Mouse (Mus musculus): Measurements from ENCODE around the gene Prune2. TPM values are rescaled to one million over a fixed set of nuclear protein-coding genes. Genes with fewer than 3 reads are reported as not detected.
A peak's percentile ranks its signal among the peaks of the same experiment; 100 is the strongest.
"Not testable (repeated sequence)": the region's sequence is repeated elsewhere in the genome, so short reads cannot be mapped to it uniquely, and the experiment has no call there.

Prune2 gene
- total RNA-seq, 2 experiments from 2014 or later, result 16.2 to 17.4 TPM

GRCm38 (mm10) chr19:17168186-17168585 is 212.3 kb downstream of the Prune2 start:
- intact Hi-C loops (cut with DNase I), result no loop called here
- no peak for DNase-seq

GRCm38 (mm10) chr19:17169746-17170145 is 213.8 kb downstream of the Prune2 start:
- no peak for DNase-seq
- intact Hi-C loops (cut with DNase I), result no loop called here

GRCm38 (mm10) chr19:17174501-17174900 is 218.6 kb downstream of the Prune2 start:
- intact Hi-C loops (cut with DNase I); DNase-seq: not testable (repeated sequence)

GRCm38 (mm10) chr19:17180506-17180905 is 224.6 kb downstream of the Prune2 start:
- intact Hi-C loops (cut with DNase I), result no loop called here
- peak in 1 of 2 experiments; percentile 17 for DNase-seq

GRCm38 (mm10) chr19:17194730-17195129 is 238.8 kb downstream of the Prune2 start:
- DNase-seq, result no peak
- intact Hi-C loops (cut with DNase I), result no loop called here

GRCm38 (mm10) chr19:17199059-17199458 is 243.1 kb downstream of the Prune2 start:
- DNase-seq, result peak; percentile 36 to 38
- intact Hi-C loops (cut with DNase I), result no loop called here

- no peak for DNase-seq
- intact Hi-C loops (cut with DNase I), result no loop called here
Measured at GRCm38 (mm10) chr19:17207141-17207540, 251.2 kb downstream of the Prune2 start.

- DNase-seq, result no peak
- intact Hi-C loops (cut with DNase I), result no loop called here
Measured at GRCm38 (mm10) chr19:17210541-17210940, 254.6 kb downstream of the Prune2 start.

- intact Hi-C loops (cut with DNase I), result no loop called here
- no peak for DNase-seq
Measured at GRCm38 (mm10) chr19:17214896-17215520, 259.1 kb downstream of the Prune2 start.

GRCm38 (mm10) chr19:17218195-17218594 is 262.3 kb downstream of the Prune2 start:
- intact Hi-C loops (cut with DNase I), result no loop called here
- DNase-seq, result no peak

- DNase-seq, result peak; percentile 30 to 38
- intact Hi-C loops (cut with DNase I), result no loop called here
Measured at GRCm38 (mm10) chr19:17223801-17224200, 267.9 kb downstream of the Prune2 start.

- no peak for DNase-seq
- intact Hi-C loops (cut with DNase I), result loop anchor here (5.0 kb wide), 1 partner anchor 107 kb away; no protein-coding TSS in a partner anchor
Measured at GRCm38 (mm10) chr19:17225570-17226083, 269.7 kb downstream of the Prune2 start.

- no peak for DNase-seq
Measured at GRCm38 (mm10) chr19:17226096-17226495, 270.2 kb downstream of the Prune2 start.

GRCm38 (mm10) chr19:17230013-17230412 is 274.1 kb downstream of the Prune2 start:
- peak; percentile 10 to 33 for DNase-seq
- intact Hi-C loops (cut with DNase I), result no loop called here

More at GRCm38 (mm10) chr19:17226096-17226495, 270.2 kb downstream of the Prune2 start:
- intact Hi-C loops (cut with DNase I), result loop anchor here (5.0 kb wide), 1 partner anchor 106 kb away; no protein-coding TSS in a partner anchor

- peak in 1 of 2 experiments; percentile 29 for DNase-seq
- intact Hi-C loops (cut with DNase I), result no loop called here
Measured at GRCm38 (mm10) chr19:17238471-17238870, 282.6 kb downstream of the Prune2 start.

GRCm38 (mm10) chr19:17240170-17241077 is 284.5 kb downstream of the Prune2 start:
- intact Hi-C loops (cut with DNase I), result no loop called here
- DNase-seq, result no peak

GRCm38 (mm10) chr19:17241206-17241605 is 285.3 kb downstream of the Prune2 start:
- intact Hi-C loops (cut with DNase I), result no loop called here

GRCm38 (mm10) chr19:17242962-17243361 is 287.0 kb downstream of the Prune2 start:
- no peak for DNase-seq
- intact Hi-C loops (cut with DNase I), result no loop called here

More at GRCm38 (mm10) chr19:17241206-17241605, 285.3 kb downstream of the Prune2 start:
- no peak for DNase-seq

- intact Hi-C loops (cut with DNase I), result no loop called here
Measured at GRCm38 (mm10) chr19:17244544-17244943, 288.6 kb downstream of the Prune2 start.

GRCm38 (mm10) chr19:17247352-17247925 is 291.5 kb downstream of the Prune2 start:
- DNase-seq, result no peak
- intact Hi-C loops (cut with DNase I), result no loop called here

More at GRCm38 (mm10) chr19:17244544-17244943, 288.6 kb downstream of the Prune2 start:
- DNase-seq, result no peak

GRCm38 (mm10) chr19:17249691-17250090 is 293.8 kb downstream of the Prune2 start:
- DNase-seq, result no peak
- intact Hi-C loops (cut with DNase I), result no loop called here

All from heart, postnatal 10 days (tissue).